Mouse (Mus musculus) neural tube, embryonic 10.5 days (tissue): ENCODE measurements around the gene Rad54l2.

Experiments used
- DNase-seq: peaks from one replicate; pipeline ENCODE4 v3.0.0-alpha.2; 2017; ENCODE audit warnings: low spot score; ENCODE audit errors: extremely low spot score

Rad54l2 gene

GRCm38 (mm10) chr9:106754311-106754710, 34.7 kb downstream of the Rad54l2 start:
- DNase-seq: no peak

- DNase-seq: no peak
These were observed 36.9 kb downstream of the Rad54l2 start for GRCm38 (mm10) chr9:106752135-106752534.

GRCm38 (mm10) chr9:106739962-106740361, 49.0 kb downstream of the Rad54l2 start:
- no peak for DNase-seq

- no peak for DNase-seq
These were observed 49.9 kb downstream of the Rad54l2 start for GRCm38 (mm10) chr9:106739056-106739455.

- DNase-seq: no peak
These were observed 50.6 kb downstream of the Rad54l2 start for GRCm38 (mm10) chr9:106738199-106738985.

GRCm38 (mm10) chr9:106733690-106734089, 55.3 kb downstream of the Rad54l2 start:
- no peak for DNase-seq

GRCm38 (mm10) chr9:106729416-106729815, 59.6 kb downstream of the Rad54l2 start:
- no peak for DNase-seq

- no peak for DNase-seq
These were observed 62.1 kb downstream of the Rad54l2 start for GRCm38 (mm10) chr9:106726891-106727290.

GRCm38 (mm10) chr9:106725435-106725834, 63.6 kb downstream of the Rad54l2 start:
- DNase-seq: no peak

GRCm38 (mm10) chr9:106724864-106725263, 64.1 kb downstream of the Rad54l2 start:
- no peak for DNase-seq

- no peak for DNase-seq
These were observed 72.3 kb downstream of the Rad54l2 start for GRCm38 (mm10) chr9:106716729-106717128.

GRCm38 (mm10) chr9:106716232-106716631, 72.8 kb downstream of the Rad54l2 start:
- no peak for DNase-seq

GRCm38 (mm10) chr9:106712470-106712869, 76.5 kb downstream of the Rad54l2 start:
- DNase-seq: no peak

- no peak for DNase-seq
These were observed 96.0 kb downstream of the Rad54l2 start for GRCm38 (mm10) chr9:106692973-106693481.

- DNase-seq: no peak
These were observed 100.2 kb downstream of the Rad54l2 start for GRCm38 (mm10) chr9:106688834-106689233.

GRCm38 (mm10) chr9:106686983-106687650, 101.9 kb downstream of the Rad54l2 start:
- peak; percentile 80 for DNase-seq

- DNase-seq: peak; percentile 77
These were observed 103.5 kb downstream of the Rad54l2 start, which contains the start of gene Tex264 for GRCm38 (mm10) chr9:106685249-106686101. Gene Tex264 (minus strand): TSS chr9:106685927.

- no peak for DNase-seq
These were observed 104.1 kb downstream of the Rad54l2 start for GRCm38 (mm10) chr9:106684918-106685248.

GRCm38 (mm10) chr9:106684093-106684872, 104.7 kb downstream of the Rad54l2 start:
- DNase-seq: no peak

- DNase-seq: no peak
These were observed 108.0 kb downstream of the Rad54l2 start for GRCm38 (mm10) chr9:106681026-106681425.

GRCm38 (mm10) chr9:106678242-106678641, 110.8 kb downstream of the Rad54l2 start:
- DNase-seq: no peak
